Mouse (Mus musculus) adrenal gland, postnatal 25 days (tissue): ENCODE data around the gene Mapk14. TPM values are rescaled to one million over a fixed set of nuclear protein-coding genes. Genes with fewer than 3 reads are reported as not detected.

Experiments used
- DNase-seq: peaks from one replicate; pipeline ENCODE4 v3.0.0; 2021; ENCODE audit warnings: mixed read lengths
- total RNA-seq: library from RNA; stranded (reverse); gene quantifications from 2 replicates; pipeline ENCODE4 v1.2.3, GENCODE M21; 2021

Gene Mapk14
- total RNA-seq, 1 experiment from 2014 or later = 82.6 TPM

DNA sequence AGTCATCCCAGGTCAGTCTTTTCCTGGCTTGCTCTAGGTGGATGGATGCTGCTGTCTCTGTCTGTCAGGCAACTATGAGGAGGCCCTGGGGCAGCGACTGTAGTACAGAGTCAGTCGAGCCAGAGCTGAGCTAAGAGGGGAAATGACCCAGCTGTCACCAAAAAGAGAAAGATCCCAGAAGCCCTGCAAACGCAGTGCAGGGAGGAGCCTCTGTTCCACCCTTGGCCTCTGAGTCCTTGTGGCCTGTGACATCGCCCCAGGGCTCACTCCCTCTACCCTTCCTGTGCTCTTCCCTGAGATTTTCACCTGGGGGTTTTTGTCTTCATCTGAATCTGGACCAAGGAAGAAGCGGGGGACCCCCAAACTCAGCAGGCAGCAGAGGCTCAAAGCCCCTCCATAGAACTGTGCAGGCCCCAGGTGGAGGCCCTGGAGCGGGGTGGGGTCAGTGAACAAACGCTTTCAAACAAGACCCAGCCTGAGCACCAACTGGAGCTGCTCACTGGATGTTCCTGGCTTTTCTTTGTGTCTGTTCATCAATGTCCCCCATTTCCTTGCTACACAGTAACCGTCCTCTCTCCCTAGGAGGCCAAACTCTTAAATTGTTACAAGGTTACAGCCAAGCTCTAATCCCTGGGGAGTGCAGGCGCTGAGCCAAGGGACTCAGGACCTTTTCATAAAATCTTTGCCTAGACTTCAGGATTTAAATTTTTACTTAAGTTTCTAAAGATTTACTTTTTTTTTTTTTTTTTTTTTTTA, 90.3 kb downstream of the Mapk14 start:
- peak; percentile 66 for DNase-seq

- no peak for DNase-seq
These were observed 93.9 kb downstream of the Mapk14 start for GRCm38 (mm10) chr17:28785036-28785435.

- no peak for DNase-seq
These were observed 96.4 kb downstream of the Mapk14 start for GRCm38 (mm10) chr17:28787507-28787906.

- DNase-seq = no peak
These were observed 105.9 kb downstream of the Mapk14 start for GRCm38 (mm10) chr17:28797031-28797430.

Other genes with a start within 250 kb of the Mapk14 start
- gene Fkbp5, start 173.8 kb upstream of the Mapk14 start, total RNA-seq = 55.9 and 60.1 TPM in 2 replicates
- gene Armc12, start 160.5 kb upstream of the Mapk14 start, total RNA-seq = not detected in 2 replicates
- not detected in 2 replicates for gene Clpsl2, start 141.9 kb upstream of the Mapk14 start, total RNA-seq
- gene Clps, start 130.6 kb upstream of the Mapk14 start, total RNA-seq = not detected in 2 replicates
- gene Lhfpl5, start 115.7 kb upstream of the Mapk14 start, total RNA-seq = 1.9 and 2.2 TPM in 2 replicates
- gene Srpk1, start 68.6 kb upstream of the Mapk14 start, total RNA-seq = 60.9 and 76.5 TPM in 2 replicates
- gene Slc26a8, start 1.1 kb upstream of the Mapk14 start, total RNA-seq = 1.9 TPM in 1 of 2 replicates, not detected in the other
- 1.7 and 2.2 TPM in 2 replicates for gene AC170998.1, start 34.8 kb downstream of the Mapk14 start, total RNA-seq
- 189 and 241 TPM in 2 replicates for gene Mapk13, start 78.0 kb downstream of the Mapk14 start, total RNA-seq
- 91.3 and 122 TPM in 2 replicates for gene Brpf3, start 109.8 kb downstream of the Mapk14 start, total RNA-seq
- gene Pnpla1, start 167.1 kb downstream of the Mapk14 start, total RNA-seq = 0.09 TPM in 1 of 2 replicates, not detected in the other
- gene 4930539E08Rik, start 224.0 kb downstream of the Mapk14 start, total RNA-seq = not detected in 2 replicates